In the genomic region with DNA sequence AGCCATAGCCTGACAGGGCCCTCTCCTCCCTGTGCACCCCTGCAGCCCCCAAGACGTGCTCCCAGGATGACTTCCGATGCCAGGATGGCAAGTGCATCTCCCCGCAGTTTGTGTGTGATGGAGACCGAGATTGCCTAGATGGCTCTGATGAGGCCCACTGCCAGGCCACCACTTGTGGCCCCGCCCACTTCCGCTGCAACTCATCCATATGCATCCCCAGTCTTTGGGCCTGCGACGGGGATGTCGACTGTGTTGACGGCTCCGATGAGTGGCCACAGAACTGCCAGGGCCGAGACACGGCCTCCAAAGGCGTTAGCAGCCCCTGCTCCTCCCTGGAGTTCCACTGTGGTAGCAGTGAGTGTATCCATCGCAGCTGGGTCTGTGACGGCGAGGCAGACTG, we compare ENCODE assay signal across 15 mouse cellular contexts.
"Had no signal": no experiment of that assay in that cellular context is flagged by ENCODE, and none has a peak within 500 bp of the region (broad histone marks: within the 10 kb centered on the region; RNA-seq: fewer than 3 reads in every experiment).

No protein-coding gene starts in this region.

- H3K4me3 ChIP-seq: limb, embryonic 10.5 days; limb, embryonic 13.5 days; liver, embryonic 12.5 days; liver, embryonic 15.5 days; lung, embryonic 15.5 days; midbrain, embryonic 13.5 days had no signal

- H3K9me3 ChIP-seq: limb, embryonic 10.5 days; limb, embryonic 13.5 days; liver, embryonic 12.5 days; liver, embryonic 15.5 days; lung, embryonic 15.5 days; midbrain, embryonic 13.5 days had no signal

- H3K4me1 ChIP-seq: limb, embryonic 10.5 days; limb, embryonic 13.5 days had no signal

- H3K27me3 ChIP-seq: limb, embryonic 13.5 days; liver, embryonic 12.5 days; liver, embryonic 15.5 days; lung, embryonic 15.5 days; midbrain, embryonic 13.5 days had no signal

- DNase-seq: kidney, postnatal 14 days; kidney, postnatal 4 days; liver; lung, adult 18-20 months; lung, postnatal 10 days; lung, postnatal 36 days; thymus, adult 18-20 months; thymus, postnatal 36 days had no signal

- H3K27ac ChIP-seq: limb, embryonic 10.5 days; limb, embryonic 13.5 days; liver, embryonic 12.5 days; liver, embryonic 15.5 days; lung, embryonic 15.5 days; midbrain, embryonic 13.5 days had no signal

- H3K9ac ChIP-seq: limb, embryonic 13.5 days; liver, embryonic 12.5 days; liver, embryonic 15.5 days; lung, embryonic 15.5 days; midbrain, embryonic 13.5 days had no signal

- ATAC-seq: liver, embryonic 12.5 days; midbrain, embryonic 13.5 days; midbrain, embryonic 16.5 days had no signal

- H3K4me2 ChIP-seq: limb, embryonic 13.5 days; liver, embryonic 12.5 days; liver, embryonic 15.5 days; lung, embryonic 15.5 days; midbrain, embryonic 13.5 days had no signal
